In the genomic region with DNA sequence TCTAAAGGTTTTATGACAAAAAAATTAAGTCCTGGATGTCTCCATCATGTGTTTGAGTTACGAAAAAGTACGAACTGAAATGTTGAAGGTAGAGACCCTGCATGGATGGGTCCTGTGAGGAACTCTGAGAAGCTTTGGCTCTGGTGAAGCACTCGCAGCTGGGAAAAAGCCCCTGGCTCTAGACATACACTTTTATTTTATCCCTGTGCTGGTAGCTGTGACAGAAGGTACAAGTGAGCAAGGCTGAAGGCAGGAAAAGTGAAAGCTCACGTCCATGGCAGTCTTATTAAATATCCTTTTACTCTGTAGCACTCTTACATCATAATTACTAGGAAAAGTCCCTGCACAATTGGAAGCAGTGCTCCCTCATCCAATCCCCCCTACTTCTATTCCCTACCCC, we compare ENCODE assay signal across 25 mouse cellular contexts.
A peak's percentile ranks its signal among the peaks of the same experiment; 100 is the strongest.
DNase-seq lines count a peak whose midpoint lies in the region; ATAC-seq and TF ChIP-seq lines count a peak whose summit lies in the region.
"Had no signal": no experiment of that assay in that cellular context is flagged by ENCODE, and none has a peak within 500 bp of the region (broad histone marks: within the 10 kb centered on the region; RNA-seq: fewer than 3 reads in every experiment).

No protein-coding gene starts in this region.

- no peak for DNase-seq in neural tube, embryonic 10.5 days (ENCODE audit: extremely low spot score, low spot score)
- DNase-seq in hindbrain, embryonic 11.5 days (ENCODE audit: low spot score) = peak; percentile 19
- DNase-seq in midbrain, embryonic 11.5 days (ENCODE audit: low spot score, missing footprints) = no peak
- DNase-seq in left cerebral cortex, postnatal 10 days (ENCODE audit: extremely low spot score in 1 of 2, low spot score in 2 of 2) = no peak
- no peak for DNase-seq in gastrocnemius, adult 2 months
- DNase-seq in liver, embryonic 11.5 days (ENCODE audit: low spot score) = no peak
- DNase-seq: adrenal gland, postnatal 25 days; cerebellum, adult 11-12 months; cerebellum, postnatal 25 days; embryo, embryonic 11 days; heart, postnatal 14 days; kidney, adult 8-10 months; kidney, postnatal 14 days; lung, adult 2 months; lung, postnatal 4 days; right cerebral cortex, postnatal 14 days; thymus, adult 2 months had no signal

- H3K27ac ChIP-seq in neural tube, embryonic 13.5 days (replicated peaks) = peak overlapping the region; percentile 65
- H3K27ac ChIP-seq in hindbrain, embryonic 11.5 days (ENCODE audit: low read depth, low read length) = peak overlapping the region; percentile 79
- peak overlapping the region; percentile 67 for H3K27ac ChIP-seq in midbrain, embryonic 11.5 days (ENCODE audit: low read depth, low read length)
- 0 out of 2 replicates have a peak overlapping the region, but pooled peaks have one; percentile 10 for H3K27ac ChIP-seq in neural tube, embryonic 14.5 days (ENCODE audit: low read depth, low read length)
- H3K27ac ChIP-seq in gastrocnemius, adult 2 months = no peak overlapping the region
- H3K27ac ChIP-seq in liver, embryonic 11.5 days (ENCODE audit: low read depth, low read length) = no peak overlapping the region
- H3K27ac ChIP-seq: layer of hippocampus, adult 2 months; liver, embryonic 12.5 days; stomach, embryonic 15.5 days had no signal

- no peaks in the 10 kb centered on the region for H3K9me3 ChIP-seq in neural tube, embryonic 13.5 days
- no peaks in the 10 kb centered on the region for H3K9me3 ChIP-seq in hindbrain, embryonic 11.5 days (ENCODE audit: control insufficient read depth, low read length)
- no peaks in the 10 kb centered on the region for H3K9me3 ChIP-seq in midbrain, embryonic 11.5 days (ENCODE audit: control insufficient read depth, low read length)
- H3K9me3 ChIP-seq in neural tube, embryonic 14.5 days (ENCODE audit: control insufficient read depth, low read length) = no peaks in the 10 kb centered on the region
- no peaks in the 10 kb centered on the region for H3K9me3 ChIP-seq in liver, embryonic 11.5 days (ENCODE audit: control insufficient read depth, low read length)
- H3K9me3 ChIP-seq: G1E; liver, embryonic 12.5 days; stomach, embryonic 15.5 days had no signal

- no peak overlapping the region for H3K4me3 ChIP-seq in neural tube, embryonic 13.5 days
- H3K4me3 ChIP-seq in hindbrain, embryonic 11.5 days (ENCODE audit: low read depth, low read length) = no peak overlapping the region
- no peak overlapping the region for H3K4me3 ChIP-seq in midbrain, embryonic 11.5 days (ENCODE audit: low read depth, low read length)
- no peak overlapping the region for H3K4me3 ChIP-seq in neural tube, embryonic 14.5 days (ENCODE audit: low read depth, low read length)
- no peak overlapping the region for H3K4me3 ChIP-seq in gastrocnemius, adult 2 months
- no peak overlapping the region for H3K4me3 ChIP-seq in liver, embryonic 11.5 days (ENCODE audit: low read depth, low read length)
- H3K4me3 ChIP-seq: layer of hippocampus, adult 2 months; liver, embryonic 12.5 days; stomach, embryonic 15.5 days had no signal

- TF ChIP-seq CTCF in gastrocnemius, adult 2 months (IDR thresholded peaks at IDR 0.05) = no peak

- WGBS in neural tube, embryonic 13.5 days = 71% methylated on average over 4 of the region's 4 CpGs
- 72% methylated on average over 4 of the region's 4 CpGs for WGBS in hindbrain, embryonic 11.5 days
- 47% methylated on average over 4 of the region's 4 CpGs for WGBS in midbrain, embryonic 11.5 days
- 70% methylated on average over 4 of the region's 4 CpGs for WGBS in neural tube, embryonic 14.5 days
- WGBS in liver, embryonic 11.5 days = 70% methylated on average over 4 of the region's 4 CpGs

- intact Hi-C loops in left cerebral cortex, postnatal 10 days (cut with DNase I) = no loop called here
- intact Hi-C loops in gastrocnemius, adult 2 months (cut with DNase I) = no loop called here

- H3K36me3 ChIP-seq in neural tube, embryonic 13.5 days = no peaks in the 10 kb centered on the region
- no peaks in the 10 kb centered on the region for H3K36me3 ChIP-seq in hindbrain, embryonic 11.5 days (ENCODE audit: control insufficient read depth, insufficient read depth, low read length)
- H3K36me3 ChIP-seq in midbrain, embryonic 11.5 days (ENCODE audit: control insufficient read depth, insufficient read depth, low read length) = no peaks in the 10 kb centered on the region
- H3K36me3 ChIP-seq in neural tube, embryonic 14.5 days (ENCODE audit: control insufficient read depth, insufficient read depth, low read length) = no peaks in the 10 kb centered on the region
- no peaks in the 10 kb centered on the region for H3K36me3 ChIP-seq in liver, embryonic 11.5 days (ENCODE audit: control insufficient read depth, insufficient read depth, low read length)
- H3K36me3 ChIP-seq: G1E; liver, embryonic 12.5 days; stomach, embryonic 15.5 days had no signal

- H3K4me2 ChIP-seq in neural tube, embryonic 13.5 days = no peak overlapping the region
- no peak overlapping the region for H3K4me2 ChIP-seq in hindbrain, embryonic 11.5 days (replicated peaks; ENCODE audit: low read depth, low read length)
- no peak overlapping the region for H3K4me2 ChIP-seq in midbrain, embryonic 11.5 days
- H3K4me2 ChIP-seq in neural tube, embryonic 14.5 days (ENCODE audit: low read depth, low read length) = no peak overlapping the region
- H3K4me2 ChIP-seq in liver, embryonic 11.5 days = no peak overlapping the region
- H3K4me2 ChIP-seq: heart, embryonic 11.5 days; liver, embryonic 12.5 days; stomach, embryonic 15.5 days had no signal

- H3K4me1 ChIP-seq in neural tube, embryonic 13.5 days (replicated peaks) = peaks cover 15% of the 10 kb centered on the region
- H3K4me1 ChIP-seq in hindbrain, embryonic 11.5 days (replicated peaks; ENCODE audit: control insufficient read depth, insufficient read depth, low read length) = no peaks in the 10 kb centered on the region
- H3K4me1 ChIP-seq in midbrain, embryonic 11.5 days (ENCODE audit: control insufficient read depth, insufficient read depth, low read length) = peaks cover 16% of the 10 kb centered on the region
- no peaks in the 10 kb centered on the region for H3K4me1 ChIP-seq in neural tube, embryonic 14.5 days (ENCODE audit: control insufficient read depth, insufficient read depth, low read length)
- no peaks in the 10 kb centered on the region for H3K4me1 ChIP-seq in liver, embryonic 11.5 days (replicated peaks; ENCODE audit: control insufficient read depth, insufficient read depth, low read length)
- H3K4me1 ChIP-seq: liver, embryonic 12.5 days; stomach, embryonic 15.5 days had no signal

- H3K9ac ChIP-seq in neural tube, embryonic 13.5 days = no peak overlapping the region
- no peak overlapping the region for H3K9ac ChIP-seq in hindbrain, embryonic 11.5 days (ENCODE audit: low read depth, low read length)
- no peak overlapping the region for H3K9ac ChIP-seq in midbrain, embryonic 11.5 days (ENCODE audit: low read length)
- no peak overlapping the region for H3K9ac ChIP-seq in neural tube, embryonic 14.5 days (replicated peaks; ENCODE audit: low read depth, low read length)
- no peak overlapping the region for H3K9ac ChIP-seq in liver, embryonic 11.5 days (ENCODE audit: low read depth, low read length)
- H3K9ac ChIP-seq: liver, embryonic 12.5 days; stomach, embryonic 15.5 days had no signal

- H3K27me3 ChIP-seq in neural tube, embryonic 13.5 days = no peaks in the 10 kb centered on the region
- no peaks in the 10 kb centered on the region for H3K27me3 ChIP-seq in hindbrain, embryonic 11.5 days (ENCODE audit: control insufficient read depth, insufficient read depth, low read length)
- H3K27me3 ChIP-seq in midbrain, embryonic 11.5 days (ENCODE audit: control insufficient read depth, insufficient read depth, low read length) = no peaks in the 10 kb centered on the region
- H3K27me3 ChIP-seq in neural tube, embryonic 14.5 days (ENCODE audit: control insufficient read depth, insufficient read depth, low read length) = no peaks in the 10 kb centered on the region
- H3K27me3 ChIP-seq in liver, embryonic 11.5 days (replicated peaks; ENCODE audit: control insufficient read depth, insufficient read depth, low read length) = no peaks in the 10 kb centered on the region
- H3K27me3 ChIP-seq: liver, embryonic 12.5 days; stomach, embryonic 15.5 days had no signal

- ATAC-seq in neural tube, embryonic 13.5 days (ENCODE audit: low read depth) = no peak
- ATAC-seq in hindbrain, embryonic 11.5 days (ENCODE audit: low FRiP score) = 0 out of 2 replicates have a peak, but pooled peaks have one; percentile 11
- ATAC-seq in midbrain, embryonic 11.5 days (ENCODE audit: low FRiP score) = peak; percentile 18; the same call in 1 of the 2 replicates
- no peak for ATAC-seq in neural tube, embryonic 14.5 days (ENCODE audit: low read depth)
- no peak for ATAC-seq in liver, embryonic 11.5 days (replicated peaks; ENCODE audit: low FRiP score)
- ATAC-seq: inflammation-experienced regulatory T-cells, adult 6 months; liver, embryonic 12.5 days had no signal

Comparison
In these comparisons a context has a peak if more than half of its experiments do, and no peak if none do; other contexts are left out.
1. ATAC-seq: peak in hindbrain, embryonic 11.5 days (single experiment) and midbrain, embryonic 11.5 days (single experiment); none in neural tube, embryonic 13.5 days (single experiment), neural tube, embryonic 14.5 days (single experiment) and liver, embryonic 11.5 days (single experiment).
2. H3K27ac ChIP-seq: peak in neural tube, embryonic 13.5 days (single experiment), hindbrain, embryonic 11.5 days (single experiment), midbrain, embryonic 11.5 days (single experiment) and neural tube, embryonic 14.5 days (single experiment); none in gastrocnemius, adult 2 months (single experiment) and liver, embryonic 11.5 days (single experiment).